Mouse (Mus musculus): ENCODE results near the gene Ift140. TPM values are rescaled to one million over a fixed set of nuclear protein-coding genes. Genes with fewer than 3 reads are reported as not detected.
A peak's percentile ranks its signal among the peaks of the same experiment; 100 is the strongest.

Gene Ift140
- polyA plus RNA-seq, 1 experiment from 2014 or later, result 16.1 TPM

DNA sequence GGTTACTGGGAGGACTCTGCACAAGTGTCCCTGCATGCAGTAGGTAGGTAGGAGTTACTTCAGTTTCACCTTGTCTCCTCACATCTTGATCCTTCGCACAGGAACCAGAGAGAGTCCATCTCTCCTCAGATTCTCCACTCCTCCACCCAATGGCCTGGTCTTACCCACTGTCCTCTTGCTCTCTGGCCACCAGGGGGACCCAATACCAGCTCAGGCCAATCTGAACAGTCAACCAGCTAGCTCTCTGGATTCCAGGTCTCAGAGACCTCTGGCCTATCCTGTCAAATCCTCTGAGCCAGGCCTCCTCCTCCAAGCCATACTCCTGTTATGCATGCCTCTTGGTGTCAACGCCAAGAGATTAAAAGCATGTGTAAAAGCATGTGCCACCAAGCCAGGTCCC, 93.7 kb downstream of the Ift140 start:
- Histone ChIP-seq H3K4me2 (ENCODE audit: low read length) (no peak overlapping the region), H3K9me3 (replicated peaks; ENCODE audit: control insufficient read depth, low read length) (no peaks in the 10 kb centered on the region), H3K4me1 (ENCODE audit: control insufficient read depth, insufficient read depth, low read length) (no peaks in the 10 kb centered on the region; the same call in 1 of the 2 replicates), H3K27ac (ENCODE audit: low read depth, low read length) (no peak overlapping the region), H3K27me3 (replicated peaks; ENCODE audit: control insufficient read depth, insufficient read depth, low read length) (no peaks in the 10 kb centered on the region), H3K9ac (ENCODE audit: low read length) (no peak overlapping the region), H3K4me3 (ENCODE audit: low read depth, low read length) (no peak overlapping the region), H3K36me3 (ENCODE audit: control insufficient read depth, insufficient read depth, low read length) (peaks cover 65% of the 10 kb centered on the region)
- 88% methylated on average over 2 of the region's 2 CpGs for WGBS
- DNase-seq (ENCODE audit: low spot score) (peak; percentile 13), ATAC-seq (no peak)

DNA sequence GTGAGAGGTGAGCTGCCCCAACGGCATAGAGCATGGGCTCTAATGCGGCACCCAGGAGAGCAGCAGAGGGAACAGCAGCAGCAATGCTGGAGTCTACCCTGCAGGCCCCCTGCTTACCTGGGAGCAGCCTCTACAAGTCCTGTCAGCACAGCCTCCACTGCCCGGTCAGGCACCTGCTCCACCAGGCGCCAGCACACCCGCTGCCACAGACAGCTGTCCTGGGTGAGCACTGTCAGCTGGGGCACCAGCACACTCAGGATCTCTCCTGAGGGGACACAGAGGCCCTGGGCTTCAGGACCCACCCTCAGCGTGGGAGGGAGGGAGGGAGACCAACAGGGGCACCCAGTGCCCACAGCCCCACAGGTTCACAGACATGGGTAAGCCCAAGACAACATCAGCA, 94.7 kb downstream of the Ift140 start:
- H3K27me3 ChIP-seq (replicated peaks; ENCODE audit: control insufficient read depth, insufficient read depth, low read length), result no peaks in the 10 kb centered on the region
- no peak for ATAC-seq
- 97% methylated on average over 6 of the region's 6 CpGs for WGBS
- peaks cover 6% of the 10 kb centered on the region for H3K4me1 ChIP-seq (ENCODE audit: control insufficient read depth, insufficient read depth, low read length)
- H3K9me3 ChIP-seq (replicated peaks; ENCODE audit: control insufficient read depth, low read length), result no peaks in the 10 kb centered on the region
- no peak overlapping the region for H3K4me3 ChIP-seq (ENCODE audit: low read depth, low read length)
- H3K4me2 ChIP-seq (ENCODE audit: low read length), result no peak overlapping the region
- no peak overlapping the region for H3K9ac ChIP-seq (ENCODE audit: low read length)
- no peak for DNase-seq (ENCODE audit: low spot score)
- H3K27ac ChIP-seq (ENCODE audit: low read depth, low read length), result no peak overlapping the region
- H3K36me3 ChIP-seq (ENCODE audit: control insufficient read depth, insufficient read depth, low read length), result peaks cover 56% of the 10 kb centered on the region

DNA sequence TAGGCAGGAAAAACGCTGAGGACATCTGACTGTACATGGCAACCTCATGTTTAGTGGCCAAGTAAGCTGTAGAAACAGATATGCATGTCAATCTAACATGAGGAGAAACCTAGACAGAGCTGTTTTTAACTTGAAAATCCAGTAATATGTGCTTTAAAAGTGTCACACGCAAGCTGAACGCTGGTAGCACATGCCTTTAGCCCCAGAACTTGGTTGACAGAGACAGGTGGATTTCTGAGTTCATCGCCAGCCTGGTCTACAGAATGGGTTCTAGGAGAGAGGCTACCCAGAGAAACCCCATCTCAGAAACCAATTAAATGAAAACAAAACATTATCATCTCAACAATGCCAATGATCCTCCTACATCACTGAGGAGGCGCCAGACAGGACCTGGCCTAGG, 95.3 kb downstream of the Ift140 start:
- H3K27ac ChIP-seq (ENCODE audit: low read depth, low read length), result no peak overlapping the region
- ATAC-seq, result no peak

DNA sequence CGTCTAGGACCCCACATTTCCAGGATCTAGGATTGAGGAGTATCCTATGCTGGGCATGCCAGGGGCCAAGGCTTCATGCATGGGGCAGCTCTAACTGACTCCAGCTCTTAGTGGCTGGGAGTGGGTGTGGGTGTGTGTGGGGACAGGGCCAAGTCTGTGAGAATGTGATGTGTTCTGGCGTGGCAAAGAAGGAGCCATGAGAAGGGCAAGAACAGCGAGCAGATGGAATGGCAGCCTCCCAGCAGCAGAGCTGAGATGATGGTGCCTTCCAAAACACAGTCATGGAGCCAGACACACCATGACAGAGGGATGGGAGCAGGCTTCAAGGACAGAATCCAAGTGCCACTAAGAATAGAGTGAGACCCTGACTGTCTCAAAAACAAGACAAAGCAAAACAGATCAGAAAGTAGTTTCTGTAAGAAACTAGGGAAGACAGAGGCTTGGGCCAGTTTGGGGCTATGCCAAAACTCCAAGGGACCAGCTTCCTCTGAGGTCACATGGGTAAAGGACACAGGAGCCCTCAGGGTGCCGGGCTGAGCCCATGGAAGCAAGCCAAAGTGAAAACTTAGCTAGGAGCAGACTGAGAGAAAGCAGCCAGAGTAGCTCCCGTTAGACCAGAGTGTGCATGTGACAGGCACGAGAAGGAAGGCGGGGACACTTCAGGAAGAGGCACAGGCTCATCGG, 96.0 kb downstream of the Ift140 start:
- DNase-seq (ENCODE audit: low spot score), result peak; percentile 35

More for the DNA sequence above, 95.3 kb downstream of the Ift140 start:
- no peak for DNase-seq (ENCODE audit: low spot score)
- 95% methylated on average over 5 of the region's 5 CpGs for WGBS
- no peak overlapping the region for H3K4me3 ChIP-seq (ENCODE audit: low read depth, low read length)
- H3K9ac ChIP-seq (ENCODE audit: low read length), result no peak overlapping the region
- H3K9me3 ChIP-seq (replicated peaks; ENCODE audit: control insufficient read depth, low read length), result no peaks in the 10 kb centered on the region
- no peaks in the 10 kb centered on the region for H3K27me3 ChIP-seq (replicated peaks; ENCODE audit: control insufficient read depth, insufficient read depth, low read length)
- no peak overlapping the region for H3K4me2 ChIP-seq (ENCODE audit: low read length)
- peaks cover 6% of the 10 kb centered on the region for H3K4me1 ChIP-seq (ENCODE audit: control insufficient read depth, insufficient read depth, low read length)
- peaks cover 49% of the 10 kb centered on the region for H3K36me3 ChIP-seq (ENCODE audit: control insufficient read depth, insufficient read depth, low read length)

DNA sequence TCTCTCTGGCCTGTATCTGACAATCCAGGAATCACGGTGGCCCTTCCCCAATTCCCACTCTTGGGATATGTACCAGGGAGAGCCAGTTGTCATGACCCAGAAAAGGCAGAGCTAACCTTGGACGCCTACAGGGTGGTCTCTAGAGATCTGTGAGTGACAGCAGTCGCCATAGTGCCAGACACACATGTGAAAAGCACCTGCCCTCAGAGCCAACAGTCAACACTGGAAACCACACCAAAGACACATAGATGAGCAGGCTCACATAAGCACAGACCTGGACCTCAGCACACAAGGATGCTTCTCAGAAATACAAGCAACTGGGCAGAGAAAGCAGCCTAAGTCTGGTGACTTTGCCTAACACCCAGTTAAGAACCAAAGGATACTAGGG, 96.5 kb downstream of the Ift140 start:
- DNase-seq (ENCODE audit: low spot score), result no peak
- H3K27me3 ChIP-seq (replicated peaks; ENCODE audit: control insufficient read depth, insufficient read depth, low read length), result no peaks in the 10 kb centered on the region
- no peaks in the 10 kb centered on the region for H3K9me3 ChIP-seq (replicated peaks; ENCODE audit: control insufficient read depth, low read length)
- H3K27ac ChIP-seq (ENCODE audit: low read depth, low read length), result peak overlapping the region; percentile 18; the same call in 1 of the 2 replicates
- ATAC-seq, result no peak
- no peak overlapping the region for H3K4me3 ChIP-seq (ENCODE audit: low read depth, low read length)
- peaks cover 38% of the 10 kb centered on the region for H3K36me3 ChIP-seq (ENCODE audit: control insufficient read depth, insufficient read depth, low read length)
- no peak overlapping the region for H3K4me2 ChIP-seq (ENCODE audit: low read length)
- H3K9ac ChIP-seq (ENCODE audit: low read length), result no peak overlapping the region
- H3K4me1 ChIP-seq (ENCODE audit: control insufficient read depth, insufficient read depth, low read length), result peaks cover 6% of the 10 kb centered on the region
- 81% methylated on average over 3 of the region's 3 CpGs for WGBS

More for the DNA sequence above, 96.0 kb downstream of the Ift140 start:
- Histone ChIP-seq H3K4me1 (ENCODE audit: control insufficient read depth, insufficient read depth, low read length) (peaks cover 6% of the 10 kb centered on the region), H3K4me3 (ENCODE audit: low read depth, low read length) (no peak overlapping the region), H3K27ac (ENCODE audit: low read depth, low read length) (peak overlapping the region; percentile 18; the same call in 1 of the 2 replicates), H3K9me3 (replicated peaks; ENCODE audit: control insufficient read depth, low read length) (no peaks in the 10 kb centered on the region), H3K4me2 (ENCODE audit: low read length) (no peak overlapping the region), H3K36me3 (ENCODE audit: control insufficient read depth, insufficient read depth, low read length) (peaks cover 43% of the 10 kb centered on the region), H3K9ac (ENCODE audit: low read length) (no peak overlapping the region), H3K27me3 (replicated peaks; ENCODE audit: control insufficient read depth, insufficient read depth, low read length) (no peaks in the 10 kb centered on the region)
- 81% methylated on average over 8 of the region's 8 CpGs for WGBS
- no peak for ATAC-seq

GRCm38 (mm10) chr17:25114908-25115645, 99.2 kb downstream of the Ift140 start:
- Histone ChIP-seq H3K27me3 (replicated peaks; ENCODE audit: control insufficient read depth, insufficient read depth, low read length) (no peaks in the 10 kb centered on the region), H3K4me1 (ENCODE audit: control insufficient read depth, insufficient read depth, low read length) (peaks cover 6% of the 10 kb centered on the region), H3K4me2 (ENCODE audit: low read length) (peak overlapping the region; percentile 98), H3K27ac (ENCODE audit: low read depth, low read length) (peak overlapping the region; percentile 88), H3K4me3 (ENCODE audit: low read depth, low read length) (peak overlapping the region; percentile 60), H3K36me3 (ENCODE audit: control insufficient read depth, insufficient read depth, low read length) (peaks cover 18% of the 10 kb centered on the region), H3K9me3 (replicated peaks; ENCODE audit: control insufficient read depth, low read length) (no peaks in the 10 kb centered on the region), H3K9ac (ENCODE audit: low read length) (peak overlapping the region; percentile 82)
- peak; percentile 61 for ATAC-seq
- DNase-seq (ENCODE audit: low spot score), result peak; percentile 51
- WGBS, result 11% methylated on average over 23 of the region's 23 CpGs

GRCm38 (mm10) chr17:25115664-25116432, 100.0 kb downstream of the Ift140 start, which contains the start of gene Telo2:
TSS of gene Telo2 (minus strand) at chr17:25115967.
- Histone ChIP-seq H3K9ac (ENCODE audit: low read length) (peak within 1 kb of the TSS; percentile 82), H3K4me3 (ENCODE audit: low read depth, low read length) (peak within 1 kb of the TSS; percentile 60), H3K36me3 (ENCODE audit: control insufficient read depth, insufficient read depth, low read length) (peaks cover 11% of the 10 kb centered on the region), H3K27me3 (replicated peaks; ENCODE audit: control insufficient read depth, insufficient read depth, low read length) (no peaks in the 10 kb centered on the region), H3K4me2 (ENCODE audit: low read length) (peak within 1 kb of the TSS; percentile 98), H3K4me1 (ENCODE audit: control insufficient read depth, insufficient read depth, low read length) (peaks cover 6% of the 10 kb centered on the region), H3K27ac (ENCODE audit: low read depth, low read length) (peak within 1 kb of the TSS; percentile 88), H3K9me3 (replicated peaks; ENCODE audit: control insufficient read depth, low read length) (no peaks in the 10 kb centered on the region)
- ATAC-seq, result peak; percentile 94
- WGBS, result 5% methylated on average over 37 of the region's 40 CpGs
- DNase-seq (ENCODE audit: low spot score), result peak; percentile 95

GRCm38 (mm10) chr17:25117263-25117662, 101.4 kb downstream of the Ift140 start:
- no peak overlapping the region for H3K9ac ChIP-seq (ENCODE audit: low read length)
- peaks cover 2% of the 10 kb centered on the region; the same call in 1 of the 2 replicates for H3K36me3 ChIP-seq (ENCODE audit: control insufficient read depth, insufficient read depth, low read length)
- no peak overlapping the region for H3K27ac ChIP-seq (ENCODE audit: low read depth, low read length)
- WGBS, result 28% methylated on average over 4 of the region's 4 CpGs
- no peak overlapping the region for H3K4me2 ChIP-seq (ENCODE audit: low read length)
- ATAC-seq, result no peak
- no peak for DNase-seq (ENCODE audit: low spot score)
- no peaks in the 10 kb centered on the region for H3K9me3 ChIP-seq (replicated peaks; ENCODE audit: control insufficient read depth, low read length)
- H3K4me3 ChIP-seq (ENCODE audit: low read depth, low read length), result no peak overlapping the region
- peaks cover 6% of the 10 kb centered on the region for H3K4me1 ChIP-seq (ENCODE audit: control insufficient read depth, insufficient read depth, low read length)
- no peaks in the 10 kb centered on the region; the same call in 1 of the 2 replicates for H3K27me3 ChIP-seq (replicated peaks; ENCODE audit: control insufficient read depth, insufficient read depth, low read length)

All from forebrain, embryonic 14.5 days (tissue).